Mouse (Mus musculus) neural tube, embryonic 15.5 days (tissue): Measurements from ENCODE around the gene Atf3. TPM values are rescaled to one million over a fixed set of nuclear protein-coding genes. Genes with fewer than 3 reads are reported as not detected.

Source experiments
- ATAC-seq: fragments of 200-750 bp; cut with Nextera tagmentation; 2 replicates; pipeline ENCODE4 v1.8.0; 2017; ENCODE audit warnings: mild to moderate bottlenecking, moderate TSS enrichment, moderate library complexity; ENCODE audit not compliant: low FRiP score
- H3K27ac ChIP-seq: fragments of 300-500 bp; sonication (generic); replicated peaks from 2 replicates; pipeline ENCODE4 v1.5.1; 2015; ENCODE audit warnings: mild to moderate bottlenecking, inconsistent platforms
- H3K27me3 ChIP-seq: fragments of 300-500 bp; sonication (generic); replicated peaks from 2 replicates; pipeline ENCODE4 v1.6.1; 2015; ENCODE audit warnings: inconsistent platforms
- H3K36me3 ChIP-seq: fragments of 300-500 bp; sonication (generic); 2 replicates; pipeline ENCODE4 v1.6.1; 2015; ENCODE audit warnings: inconsistent platforms
- H3K4me1 ChIP-seq: fragments of 300-500 bp; sonication (generic); 2 replicates; pipeline ENCODE4 v1.6.1; 2015; ENCODE audit warnings: inconsistent platforms
- H3K4me2 ChIP-seq: fragments of 300-500 bp; sonication (generic); 2 replicates; pipeline ENCODE4 v1.6.1; 2015; ENCODE audit warnings: inconsistent platforms, mild to moderate bottlenecking, moderate library complexity
- H3K4me3 ChIP-seq: fragments of 300-500 bp; sonication (generic); replicated peaks from 2 replicates; pipeline ENCODE4 v1.5.1; 2015; ENCODE audit warnings: mild to moderate bottlenecking, inconsistent platforms
- H3K9ac ChIP-seq: fragments of 300-500 bp; sonication (generic); replicated peaks from 2 replicates; pipeline ENCODE4 v1.6.1; 2015; ENCODE audit warnings: mild to moderate bottlenecking, inconsistent platforms
- H3K9me3 ChIP-seq: fragments of 300-500 bp; sonication (generic); replicated peaks from 2 replicates; pipeline ENCODE4 v1.6.1; 2016; ENCODE audit warnings: inconsistent platforms
- WGBS: fragments of 180-500 bp; shearing (Covaris S2); methylation state at CpG from one replicate; pipeline ENCODE4 v1.1.7; 2015; ENCODE audit warnings: mixed read lengths; 5-methylcytosine and 5-hydroxymethylcytosine counted together
- polyA plus RNA-seq: library from polyadenylated mRNA; unstranded; fragments of >200 nt; fragmentation: Nextera tagmentation; extraction: Ambion mirVana; gene quantifications from 2 replicates; pipeline ENCODE4 v1.2.1, GENCODE M21; 2015

The Atf3 gene
- polyA plus RNA-seq: 1.8 and 1.9 TPM in 2 replicates

- H3K9ac ChIP-seq: no peak within 1 kb of the TSS
- H3K36me3 ChIP-seq: no peaks in the 10 kb centered on the region
- no peaks in the 10 kb centered on the region; the same call in 1 of the 2 replicates for H3K27me3 ChIP-seq
- no peak within 1 kb of the TSS for H3K4me2 ChIP-seq
- no peaks in the 10 kb centered on the region for H3K9me3 ChIP-seq
- H3K4me1 ChIP-seq: 0 out of 2 replicates have a peak, but pooled peaks cover 4% of the 10 kb centered on the region
- ATAC-seq: no peak
- H3K27ac ChIP-seq: no peak within 1 kb of the TSS
- H3K4me3 ChIP-seq: no peak within 1 kb of the TSS
- whole genome bisulfite sequencing: 83% methylated on average over 6 of the region's 6 CpGs
Measured at GRCm38 (mm10) chr1:191217939-191218338, at the start of gene Atf3. Atf3 (minus strand) TSS chr1:191218039.

- no peaks in the 10 kb centered on the region for H3K36me3 ChIP-seq
- ATAC-seq: no peak
- H3K27me3 ChIP-seq: no peaks in the 10 kb centered on the region
- H3K9me3 ChIP-seq: no peaks in the 10 kb centered on the region
- no peak overlapping the region for H3K27ac ChIP-seq
- no peak overlapping the region for H3K4me3 ChIP-seq
- no peak overlapping the region for H3K9ac ChIP-seq
- no peak overlapping the region for H3K4me2 ChIP-seq
- H3K4me1 ChIP-seq: 0 out of 2 replicates have a peak, but pooled peaks cover 4% of the 10 kb centered on the region
- WGBS: 90% methylated on average over 5 of the region's 5 CpGs
Measured at GRCm38 (mm10) chr1:191267162-191267561, 49.3 kb upstream of the Atf3 start.

GRCm38 (mm10) chr1:191263471-191263870 lies 45.6 kb upstream of the Atf3 start:
- Histone ChIP-seq H3K4me3 (no peak overlapping the region), H3K27me3 (no peaks in the 10 kb centered on the region), H3K27ac (no peak overlapping the region), H3K36me3 (no peaks in the 10 kb centered on the region), H3K4me1 (0 out of 2 replicates have a peak, but pooled peaks cover 4% of the 10 kb centered on the region), H3K4me2 (no peak overlapping the region), H3K9ac (no peak overlapping the region), H3K9me3 (no peaks in the 10 kb centered on the region)
- ATAC-seq: no peak
- WGBS: 93% methylated on average over 5 of the region's 5 CpGs

GRCm38 (mm10) chr1:191261861-191262260 lies 44.0 kb upstream of the Atf3 start:
- no peak overlapping the region for H3K4me2 ChIP-seq
- H3K9ac ChIP-seq: no peak overlapping the region
- 29% methylated on average over 6 of the region's 6 CpGs for WGBS
- ATAC-seq: no peak
- no peaks in the 10 kb centered on the region for H3K36me3 ChIP-seq
- no peaks in the 10 kb centered on the region for H3K27me3 ChIP-seq
- H3K4me1 ChIP-seq: no peaks in the 10 kb centered on the region
- H3K9me3 ChIP-seq: no peaks in the 10 kb centered on the region
- no peak overlapping the region for H3K27ac ChIP-seq
- H3K4me3 ChIP-seq: no peak overlapping the region

DNA sequence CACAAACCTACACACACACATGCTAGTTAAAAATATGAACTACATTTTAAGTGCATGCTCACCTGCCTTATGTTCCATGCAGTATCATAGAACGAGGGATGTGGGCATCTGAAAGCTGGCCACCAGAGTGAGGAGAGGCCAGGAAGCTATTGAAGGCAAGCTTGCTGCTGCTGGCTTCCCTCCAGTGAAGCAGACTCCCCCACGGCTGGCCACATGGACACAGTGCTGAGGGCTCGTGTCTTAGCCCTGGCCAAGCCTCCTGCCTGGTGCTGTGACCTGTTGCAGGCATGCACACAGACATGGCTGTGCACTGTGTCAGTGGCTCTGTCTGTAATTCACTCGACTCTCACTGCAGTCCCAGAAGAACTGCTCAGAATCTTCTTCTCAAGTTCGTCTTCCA lies 41.8 kb upstream of the Atf3 start:
- H3K4me3 ChIP-seq: no peak overlapping the region
- no peak overlapping the region for H3K4me2 ChIP-seq
- no peak for ATAC-seq
- H3K9me3 ChIP-seq: no peaks in the 10 kb centered on the region
- H3K4me1 ChIP-seq: no peaks in the 10 kb centered on the region
- H3K27me3 ChIP-seq: no peaks in the 10 kb centered on the region
- WGBS: 81% methylated on average over 5 of the region's 5 CpGs
- no peak overlapping the region for H3K27ac ChIP-seq
- no peak overlapping the region for H3K9ac ChIP-seq
- H3K36me3 ChIP-seq: no peaks in the 10 kb centered on the region

DNA sequence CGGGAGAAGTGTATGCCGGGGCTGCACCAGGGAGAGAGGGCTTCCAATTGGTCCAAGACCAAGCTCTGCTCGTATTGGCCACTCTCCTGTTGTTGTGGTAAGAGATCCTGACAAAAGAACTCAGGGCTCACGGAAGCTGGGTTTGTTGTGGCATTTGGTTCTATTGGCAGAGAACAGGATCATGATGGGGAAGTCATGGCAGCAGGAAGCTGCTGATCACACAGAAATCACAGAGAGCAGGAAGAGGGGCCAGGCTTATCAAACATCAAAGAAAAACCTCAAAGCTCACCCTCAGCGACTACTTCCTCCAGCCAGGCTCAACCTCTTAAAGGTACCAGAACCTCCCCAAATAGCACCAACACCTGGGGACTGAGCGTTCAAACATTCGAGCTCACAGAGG lies 41.3 kb upstream of the Atf3 start:
- no peaks in the 10 kb centered on the region for H3K9me3 ChIP-seq
- no peak for ATAC-seq
- H3K36me3 ChIP-seq: no peaks in the 10 kb centered on the region
- H3K4me1 ChIP-seq: no peaks in the 10 kb centered on the region
- WGBS: 37% methylated on average over 7 of the region's 7 CpGs
- no peaks in the 10 kb centered on the region for H3K27me3 ChIP-seq
- H3K27ac ChIP-seq: no peak overlapping the region
- H3K9ac ChIP-seq: no peak overlapping the region
- no peak overlapping the region for H3K4me2 ChIP-seq
- no peak overlapping the region for H3K4me3 ChIP-seq

- Histone ChIP-seq H3K4me3 (no peak overlapping the region), H3K9ac (no peak overlapping the region), H3K4me2 (no peak overlapping the region), H3K36me3 (no peaks in the 10 kb centered on the region), H3K9me3 (no peaks in the 10 kb centered on the region), H3K4me1 (no peaks in the 10 kb centered on the region), H3K27me3 (no peaks in the 10 kb centered on the region), H3K27ac (no peak overlapping the region)
- no peak for ATAC-seq
- WGBS: 70% methylated on average over 3 of the region's 3 CpGs
Measured at GRCm38 (mm10) chr1:191258521-191258920, 40.7 kb upstream of the Atf3 start.

- no peak overlapping the region for H3K9ac ChIP-seq
- 17% methylated on average over 2 of the region's 2 CpGs for WGBS
- no peaks in the 10 kb centered on the region for H3K9me3 ChIP-seq
- H3K27me3 ChIP-seq: no peaks in the 10 kb centered on the region
- no peak overlapping the region for H3K4me3 ChIP-seq
- ATAC-seq: no peak
- no peaks in the 10 kb centered on the region for H3K4me1 ChIP-seq
- no peak overlapping the region for H3K27ac ChIP-seq
- H3K4me2 ChIP-seq: no peak overlapping the region
- no peaks in the 10 kb centered on the region for H3K36me3 ChIP-seq
Measured at GRCm38 (mm10) chr1:191257981-191258380, 40.1 kb upstream of the Atf3 start.

DNA sequence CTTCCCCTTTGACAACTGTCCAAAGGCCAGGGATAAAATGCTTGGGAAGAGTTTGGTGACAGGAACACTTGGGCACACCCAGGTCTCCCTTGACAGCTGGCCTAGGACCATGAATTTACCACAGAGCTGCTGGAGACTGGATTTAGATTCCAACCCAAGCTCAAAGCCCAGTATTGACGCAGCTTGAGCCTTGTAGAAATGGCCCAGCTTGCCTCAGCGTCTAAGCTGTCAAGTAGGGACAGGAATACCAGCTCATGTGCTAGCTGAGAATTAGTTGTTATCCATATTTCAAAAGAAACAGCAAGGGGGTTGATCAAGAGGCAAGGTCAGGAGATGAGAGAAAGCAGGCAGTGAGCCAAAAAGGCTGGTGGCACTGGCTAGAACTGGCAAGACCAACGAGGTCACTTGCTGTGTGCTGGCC lies 39.5 kb upstream of the Atf3 start:
- 88% methylated on average over 3 of the region's 3 CpGs for WGBS
- ATAC-seq: no peak
- no peak overlapping the region for H3K4me3 ChIP-seq
- no peak overlapping the region for H3K9ac ChIP-seq
- H3K4me1 ChIP-seq: no peaks in the 10 kb centered on the region
- H3K27me3 ChIP-seq: no peaks in the 10 kb centered on the region
- H3K27ac ChIP-seq: no peak overlapping the region
- H3K9me3 ChIP-seq: no peaks in the 10 kb centered on the region
- H3K36me3 ChIP-seq: no peaks in the 10 kb centered on the region
- no peak overlapping the region for H3K4me2 ChIP-seq

DNA sequence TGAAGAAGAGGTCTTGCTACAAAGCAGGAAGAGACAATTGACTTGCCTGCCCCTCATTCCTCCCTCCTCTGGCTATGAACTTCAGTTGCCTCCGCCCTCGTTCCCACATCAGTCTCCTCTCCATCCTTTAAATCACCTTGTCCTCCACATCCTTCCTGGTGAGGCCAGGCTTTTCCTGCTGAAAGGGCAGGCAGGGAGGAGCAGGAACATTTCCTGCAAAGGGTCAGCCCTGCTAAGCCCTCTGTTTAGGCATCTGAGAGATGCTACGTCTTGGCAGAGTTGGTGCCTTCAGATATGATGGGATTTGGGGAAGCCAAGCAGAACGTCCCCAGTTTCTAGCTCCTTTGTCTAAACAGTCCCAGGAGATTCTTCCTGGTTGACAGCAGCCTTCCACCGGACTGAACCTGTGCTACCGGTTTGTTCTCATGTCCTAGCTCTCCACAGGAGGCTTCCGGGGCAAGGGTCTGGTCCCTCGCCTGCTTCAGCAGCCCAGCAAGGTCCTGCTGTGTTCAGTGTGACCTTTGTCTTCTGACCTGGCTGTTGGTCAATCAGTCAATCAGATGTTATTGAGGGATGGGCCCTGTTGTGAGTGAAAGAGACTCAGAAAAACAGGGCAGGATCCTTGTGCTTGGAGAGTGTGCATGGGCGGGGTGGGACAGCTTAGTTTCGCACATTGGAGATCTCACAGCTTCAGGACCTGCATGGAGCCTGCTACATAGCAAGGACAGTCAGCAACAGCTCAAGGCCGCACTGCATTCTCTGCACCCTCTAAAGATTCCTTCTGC lies 38.9 kb upstream of the Atf3 start:
- no peak for ATAC-seq
- no peaks in the 10 kb centered on the region for H3K9me3 ChIP-seq
- H3K9ac ChIP-seq: no peak overlapping the region
- no peaks in the 10 kb centered on the region for H3K36me3 ChIP-seq
- no peaks in the 10 kb centered on the region for H3K27me3 ChIP-seq
- no peaks in the 10 kb centered on the region for H3K4me1 ChIP-seq
- H3K27ac ChIP-seq: no peak overlapping the region
- H3K4me3 ChIP-seq: no peak overlapping the region
- WGBS: 68% methylated on average over 11 of the region's 11 CpGs
- H3K4me2 ChIP-seq: no peak overlapping the region

- ATAC-seq: no peak
- no peak overlapping the region for H3K9ac ChIP-seq
- no peaks in the 10 kb centered on the region for H3K9me3 ChIP-seq
- no peaks in the 10 kb centered on the region for H3K27me3 ChIP-seq
- H3K27ac ChIP-seq: no peak overlapping the region
- H3K36me3 ChIP-seq: no peaks in the 10 kb centered on the region
- H3K4me3 ChIP-seq: no peak overlapping the region
- no peak overlapping the region for H3K4me2 ChIP-seq
- H3K4me1 ChIP-seq: no peaks in the 10 kb centered on the region
- WGBS: 93% methylated on average over 5 of the region's 5 CpGs
Measured at GRCm38 (mm10) chr1:191256134-191256533, 38.3 kb upstream of the Atf3 start.

GRCm38 (mm10) chr1:191254448-191254847 lies 36.6 kb upstream of the Atf3 start:
- H3K4me1 ChIP-seq: no peaks in the 10 kb centered on the region
- H3K9ac ChIP-seq: no peak overlapping the region
- no peak overlapping the region for H3K4me3 ChIP-seq
- no peak overlapping the region for H3K27ac ChIP-seq
- no peaks in the 10 kb centered on the region for H3K27me3 ChIP-seq
- WGBS: 61% methylated on average over 5 of the region's 5 CpGs
- H3K36me3 ChIP-seq: no peaks in the 10 kb centered on the region
- H3K4me2 ChIP-seq: no peak overlapping the region
- no peak for ATAC-seq
- no peaks in the 10 kb centered on the region for H3K9me3 ChIP-seq
